Comparison of ENCODE assay signal across 8 mouse cellular contexts in the genomic region with DNA sequence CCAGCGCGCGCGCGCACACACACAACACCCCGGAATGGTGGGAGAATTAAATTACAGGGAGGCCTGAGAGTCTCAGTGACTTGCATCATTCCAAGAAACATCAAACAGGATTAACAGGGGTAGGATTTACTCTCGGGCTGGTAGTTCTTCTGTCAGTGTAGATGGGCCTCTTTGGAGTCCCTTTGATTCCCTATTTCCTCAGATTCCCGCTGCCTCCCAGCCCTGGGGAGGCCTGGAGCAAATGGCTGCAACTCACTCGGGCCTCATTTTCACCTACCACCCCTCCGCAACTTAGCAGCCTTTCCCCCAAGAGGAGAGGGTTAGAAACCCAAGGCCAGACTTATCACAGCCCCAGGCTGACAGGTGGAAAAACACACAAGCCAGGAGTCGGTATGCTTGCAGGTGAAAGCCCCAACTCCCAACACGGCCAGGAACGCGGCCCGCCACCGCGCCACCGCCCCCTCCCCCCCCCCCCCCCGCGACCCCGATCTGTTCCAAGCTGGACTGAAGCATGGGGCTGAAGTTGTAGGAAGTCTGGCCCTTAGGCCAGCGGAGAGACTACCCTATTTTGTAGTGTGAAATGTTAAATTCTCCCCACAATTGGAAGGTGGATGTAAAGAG. TPM values are rescaled to one million over a fixed set of nuclear protein-coding genes. Genes with fewer than 3 reads are reported as not detected.
DNase-seq lines count a peak whose midpoint lies in the region; TF ChIP-seq lines count a peak whose summit lies in the region.

No protein-coding gene starts in this region.

- peak overlapping the region; percentile 89 for H3K4me3 ChIP-seq in layer of hippocampus, adult 2 months

- DNase-seq in layer of hippocampus, adult 2 months (ENCODE audit: low spot score in 2 of 2) = no peak
- DNase-seq in layer of hippocampus, adult 9-10 months (ENCODE audit: low spot score) = no peak
- DNase-seq in adrenal gland, postnatal 25 days = peak; percentile 37
- peak; percentile 10 for DNase-seq in forelimb bud, embryonic 11.5 days (ENCODE audit: low read depth, low spot score)
- peak; percentile 18 to 48 for DNase-seq in lung, postnatal 4 days
- no peak for DNase-seq in urinary bladder, postnatal 36 days (ENCODE audit: low spot score in 2 of 2)
- DNase-seq in right cerebral cortex, postnatal 4 days = no peak
- DNase-seq in ovary, adult 18-20 months (ENCODE audit: low spot score) = no peak

- peak overlapping the region; percentile 93; the same call in 1 of the 2 replicates for H3K27ac ChIP-seq in layer of hippocampus, adult 2 months

- TF ChIP-seq CTCF in layer of hippocampus, adult 2 months (conservative IDR thresholded peaks at IDR 0.05) = no peak

RNA-seq across cellular contexts. Expression of a gene that starts 1.3 kb away (rescaled TPM):
- total RNA-seq in layer of hippocampus, adult 2 months (2021) = 1 to 10 TPM; 5.5 to 5.8 TPM
- total RNA-seq in adrenal gland, postnatal 25 days (2021) = 10.7 and 12.0 TPM in 2 replicates

RNA-seq across cellular contexts. Expression of a gene that starts 1.4 kb away (rescaled TPM):
- 10 to 100 TPM; 16.6 to 19.4 TPM for total RNA-seq in layer of hippocampus, adult 2 months (2021)
- total RNA-seq in adrenal gland, postnatal 25 days (2021) = 53.1 and 64.1 TPM in 2 replicates

RNA-seq across cellular contexts. Expression of a gene that starts 14.7 kb away (rescaled TPM):
- 10 to 100 TPM; 20.6 to 22.5 TPM for total RNA-seq in layer of hippocampus, adult 2 months (2021)
- total RNA-seq in adrenal gland, postnatal 25 days (2021) = 2.5 and 3.9 TPM in 2 replicates

RNA-seq across cellular contexts. Expression of a gene that starts 51.2 kb away (rescaled TPM):
- 10 to 100 TPM; 50.6 to 55.7 TPM for total RNA-seq in layer of hippocampus, adult 2 months (2021)
- 31.8 and 34.4 TPM in 2 replicates for total RNA-seq in adrenal gland, postnatal 25 days (2021)

Comparison
In these comparisons a context has a peak if more than half of its experiments do, and no peak if none do; other contexts are left out.
1. DNase-seq: peak in adrenal gland, postnatal 25 days (single experiment), forelimb bud, embryonic 11.5 days (single experiment) and lung, postnatal 4 days (2 of 2); none in layer of hippocampus, adult 2 months (0 of 2), layer of hippocampus, adult 9-10 months (single experiment), urinary bladder, postnatal 36 days (0 of 2), right cerebral cortex, postnatal 4 days (single experiment) and ovary, adult 18-20 months (single experiment).